Mouse (Mus musculus) embryonic facial prominence, embryonic 12.5 days (tissue): ENCODE results near the gene Ttll7. TPM values are rescaled to one million over a fixed set of nuclear protein-coding genes. Genes with fewer than 3 reads are reported as not detected.

ENCODE experiments used
- ATAC-seq: fragments of 200-750 bp; cut with Nextera tagmentation; 2 replicates; pipeline ENCODE4 v1.8.0; 2017; ENCODE audit not compliant: insufficient number of reproducible peaks, insufficient read depth, low FRiP score, low TSS enrichment
- H3K27ac ChIP-seq: fragments of 300-500 bp; sonication (generic); 2 replicates; pipeline ENCODE4 v1.5.1; 2016; ENCODE audit warnings: mild to moderate bottlenecking
- H3K27me3 ChIP-seq: fragments of 300-500 bp; sonication (generic); 2 replicates; pipeline ENCODE4 v1.6.1; 2016; ENCODE audit warnings: mild to moderate bottlenecking, moderate library complexity
- H3K36me3 ChIP-seq: fragments of 300-500 bp; sonication (generic); 2 replicates; pipeline ENCODE4 v1.6.1; 2016; ENCODE audit warnings: mild to moderate bottlenecking
- H3K4me1 ChIP-seq: fragments of 300-500 bp; sonication (generic); 2 replicates; pipeline ENCODE4 v1.6.1; 2016
- H3K4me2 ChIP-seq: fragments of 300-500 bp; sonication (generic); replicated peaks from 2 replicates; pipeline ENCODE4 v1.6.1; 2016; ENCODE audit warnings: mild to moderate bottlenecking, moderate library complexity
- H3K4me3 ChIP-seq: fragments of 300-500 bp; sonication (generic); 2 replicates; pipeline ENCODE4 v1.5.1; 2016; ENCODE audit warnings: mild to moderate bottlenecking
- H3K9ac ChIP-seq: fragments of 300-500 bp; sonication (generic); 2 replicates; pipeline ENCODE4 v1.6.1; 2016; ENCODE audit warnings: mild to moderate bottlenecking, moderate library complexity
- H3K9me3 ChIP-seq: fragments of 300-500 bp; sonication (generic); 2 replicates; pipeline ENCODE4 v1.6.1; 2016; ENCODE audit warnings: mild to moderate bottlenecking, moderate library complexity
- WGBS: fragments of 180-500 bp; shearing (Covaris S2); methylation state at CpG from one replicate; pipeline ENCODE4 v1.1.7; 2016; 5-methylcytosine and 5-hydroxymethylcytosine counted together
- polyA plus RNA-seq: library from polyadenylated mRNA; unstranded; fragments of >200 nt; fragmentation: Nextera tagmentation; extraction: Ambion mirVana; gene quantifications from 2 replicates; pipeline ENCODE4 v1.2.1, GENCODE M21; 2016

The Ttll7 gene
- polyA plus RNA-seq, 1 experiment from 2014 or later = 5.4 TPM

DNA sequence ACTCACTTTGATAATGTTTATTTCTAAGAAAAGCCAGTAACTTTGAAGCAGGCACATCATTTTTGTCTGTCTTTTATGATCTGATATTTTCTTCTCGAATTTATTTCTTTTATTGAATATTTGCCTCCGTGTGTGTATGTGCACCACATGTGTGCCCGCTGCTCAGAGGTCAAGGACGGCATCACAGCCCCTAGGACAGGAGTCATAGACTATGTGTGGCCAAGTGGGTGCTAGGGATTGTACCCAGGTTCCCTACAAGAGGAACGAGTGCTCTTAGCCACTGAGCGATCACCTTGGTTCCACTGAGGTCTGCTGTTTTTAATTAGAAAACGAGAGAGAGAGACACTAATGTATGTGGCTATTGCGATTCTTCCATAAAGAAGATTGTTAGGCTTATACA is 94.5 kb downstream of the Ttll7 start:
- Histone ChIP-seq H3K27ac (no peak overlapping the region), H3K4me1 (no peaks in the 10 kb centered on the region), H3K4me3 (no peak overlapping the region), H3K4me2 (no peak overlapping the region), H3K27me3 (no peaks in the 10 kb centered on the region), H3K36me3 (no peaks in the 10 kb centered on the region), H3K9ac (no peak overlapping the region), H3K9me3 (no peaks in the 10 kb centered on the region)
- ATAC-seq = no peak
- 77% methylated on average over 8 of the region's 8 CpGs for WGBS

DNA sequence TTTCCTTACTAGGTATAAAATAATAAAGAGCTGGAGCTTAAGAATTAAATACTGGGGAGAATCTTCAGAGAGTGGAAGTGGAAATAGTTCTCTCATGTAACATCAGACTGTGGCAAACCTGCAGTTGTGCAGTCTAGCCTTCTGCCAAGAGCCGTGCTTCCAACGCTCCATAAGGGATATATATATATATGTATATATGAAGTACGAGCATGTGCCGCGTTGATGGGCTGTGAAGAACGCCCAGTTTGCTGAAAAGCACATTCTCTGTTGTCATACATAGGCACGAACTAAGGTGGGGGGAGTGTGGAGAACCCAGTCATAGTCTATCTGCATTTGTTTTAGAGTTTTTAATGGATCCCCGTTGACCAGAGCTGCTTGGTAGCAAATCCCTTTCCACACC is 104.6 kb downstream of the Ttll7 start:
- Histone ChIP-seq H3K27ac (no peak overlapping the region), H3K4me1 (no peaks in the 10 kb centered on the region), H3K4me2 (no peak overlapping the region), H3K9ac (no peak overlapping the region), H3K9me3 (no peaks in the 10 kb centered on the region), H3K36me3 (no peaks in the 10 kb centered on the region), H3K4me3 (no peak overlapping the region), H3K27me3 (no peaks in the 10 kb centered on the region)
- no peak for ATAC-seq
- WGBS = 94% methylated on average over 8 of the region's 8 CpGs

GRCm38 (mm10) chr3:146962838-146963237 is 110.7 kb downstream of the Ttll7 start:
- Histone ChIP-seq H3K36me3 (no peaks in the 10 kb centered on the region), H3K27me3 (no peaks in the 10 kb centered on the region), H3K4me2 (no peak overlapping the region), H3K4me1 (no peaks in the 10 kb centered on the region), H3K27ac (no peak overlapping the region), H3K9ac (no peak overlapping the region), H3K9me3 (no peaks in the 10 kb centered on the region), H3K4me3 (no peak overlapping the region)
- no peak for ATAC-seq

GRCm38 (mm10) chr3:146964384-146964783 is 112.2 kb downstream of the Ttll7 start:
- ATAC-seq = no peak
- Histone ChIP-seq H3K4me3 (no peak overlapping the region), H3K4me2 (no peak overlapping the region), H3K4me1 (no peaks in the 10 kb centered on the region), H3K36me3 (no peaks in the 10 kb centered on the region), H3K9ac (no peak overlapping the region), H3K27me3 (no peaks in the 10 kb centered on the region), H3K9me3 (no peaks in the 10 kb centered on the region), H3K27ac (no peak overlapping the region)
- WGBS = 80% methylated on average over 3 of the region's 3 CpGs

GRCm38 (mm10) chr3:146967242-146967641 is 115.1 kb downstream of the Ttll7 start:
- Histone ChIP-seq H3K27ac (no peak overlapping the region), H3K9ac (no peak overlapping the region), H3K9me3 (no peaks in the 10 kb centered on the region), H3K4me1 (no peaks in the 10 kb centered on the region), H3K4me3 (no peak overlapping the region), H3K36me3 (no peaks in the 10 kb centered on the region), H3K27me3 (no peaks in the 10 kb centered on the region), H3K4me2 (no peak overlapping the region)
- 79% methylated on average over 7 of the region's 7 CpGs for WGBS
- ATAC-seq = no peak

GRCm38 (mm10) chr3:146967834-146968233 is 115.7 kb downstream of the Ttll7 start:
- no peak for ATAC-seq
- 75% methylated on average over 4 of the region's 4 CpGs for WGBS
- no peaks in the 10 kb centered on the region for H3K27me3 ChIP-seq

DNA sequence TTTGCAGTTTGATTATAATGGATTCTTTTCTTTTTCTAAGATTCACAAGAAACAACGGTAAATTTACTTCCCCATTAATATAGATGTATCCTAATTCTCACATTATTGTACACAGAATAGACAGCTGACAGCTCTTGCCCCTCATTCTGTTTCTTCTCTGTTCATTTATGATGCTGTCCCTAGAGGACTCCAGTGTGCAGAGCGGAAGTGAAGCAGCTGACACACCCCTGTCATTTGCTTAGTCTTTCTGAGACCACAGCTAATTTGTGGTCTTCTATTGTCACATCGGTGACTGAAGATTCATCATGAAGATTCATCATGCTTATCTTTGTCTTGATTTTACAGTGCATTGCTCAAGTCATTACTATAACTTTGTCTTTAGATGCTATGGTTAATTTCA is 126.1 kb downstream of the Ttll7 start:
- no peaks in the 10 kb centered on the region for H3K36me3 ChIP-seq
- no peak overlapping the region for H3K27ac ChIP-seq
- H3K9ac ChIP-seq = no peak overlapping the region
- no peaks in the 10 kb centered on the region for H3K27me3 ChIP-seq
- no peak overlapping the region for H3K4me3 ChIP-seq
- no peaks in the 10 kb centered on the region for H3K9me3 ChIP-seq
- no peak for ATAC-seq
- WGBS = 91% methylated on average over 3 of the region's 3 CpGs
- no peak overlapping the region for H3K4me2 ChIP-seq
- H3K4me1 ChIP-seq = no peaks in the 10 kb centered on the region

More at GRCm38 (mm10) chr3:146967834-146968233, 115.7 kb downstream of the Ttll7 start:
- no peak overlapping the region for H3K4me2 ChIP-seq
- no peaks in the 10 kb centered on the region for H3K4me1 ChIP-seq
- no peak overlapping the region for H3K9ac ChIP-seq
- H3K4me3 ChIP-seq = no peak overlapping the region
- no peak overlapping the region for H3K27ac ChIP-seq
- H3K9me3 ChIP-seq = no peaks in the 10 kb centered on the region
- no peaks in the 10 kb centered on the region for H3K36me3 ChIP-seq

- Histone ChIP-seq H3K36me3 (no peaks in the 10 kb centered on the region), H3K9ac (no peak overlapping the region), H3K9me3 (no peaks in the 10 kb centered on the region), H3K4me3 (no peak overlapping the region), H3K4me2 (peak overlapping the region; percentile 24), H3K4me1 (no peaks in the 10 kb centered on the region; the same call in 1 of the 2 replicates), H3K27ac (no peak overlapping the region), H3K27me3 (no peaks in the 10 kb centered on the region)
- WGBS = 38% methylated on average over 26 of the region's 26 CpGs
- no peak; the same call in 1 of the 2 replicates for ATAC-seq
Measured at GRCm38 (mm10) chr3:146993834-146994669, 141.9 kb downstream of the Ttll7 start.

GRCm38 (mm10) chr3:146994670-146995415 is 142.7 kb downstream of the Ttll7 start:
- Histone ChIP-seq H3K36me3 (no peaks in the 10 kb centered on the region), H3K9ac (no peak overlapping the region), H3K4me3 (no peak overlapping the region), H3K27ac (no peak overlapping the region), H3K4me1 (peaks cover 4% of the 10 kb centered on the region; the same call in 1 of the 2 replicates), H3K27me3 (no peaks in the 10 kb centered on the region), H3K4me2 (peak overlapping the region; percentile 24), H3K9me3 (no peaks in the 10 kb centered on the region)
- 50% methylated on average over 15 of the region's 15 CpGs for WGBS
- no peak for ATAC-seq

DNA sequence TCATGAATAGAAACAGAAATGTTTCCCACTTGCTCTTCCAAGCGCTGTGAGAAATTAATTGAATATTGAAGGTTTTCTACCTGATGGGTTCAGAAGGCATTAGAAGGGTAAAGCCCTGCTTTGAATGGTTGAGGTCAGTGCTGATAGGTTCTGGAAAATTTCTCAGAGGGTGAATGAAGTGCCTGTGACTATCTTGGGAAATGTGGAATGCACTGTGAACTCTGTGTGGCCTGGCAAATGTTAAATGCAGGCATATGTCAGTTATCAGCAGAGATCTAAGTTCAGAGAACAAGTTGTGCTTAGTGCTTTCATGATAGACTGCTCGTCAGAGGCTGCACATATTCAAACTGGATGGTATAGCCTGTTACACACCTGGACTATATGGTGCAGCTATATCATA is 147.0 kb downstream of the Ttll7 start:
- H3K27me3 ChIP-seq = no peaks in the 10 kb centered on the region
- peaks cover 4% of the 10 kb centered on the region; the same call in 1 of the 2 replicates for H3K4me1 ChIP-seq
- H3K9ac ChIP-seq = no peak overlapping the region
- H3K4me2 ChIP-seq = no peak overlapping the region
- WGBS = 56% methylated on average over 2 of the region's 2 CpGs
- H3K27ac ChIP-seq = no peak overlapping the region
- H3K36me3 ChIP-seq = no peaks in the 10 kb centered on the region
- no peak overlapping the region for H3K4me3 ChIP-seq
- H3K9me3 ChIP-seq = no peaks in the 10 kb centered on the region
- no peak for ATAC-seq

DNA sequence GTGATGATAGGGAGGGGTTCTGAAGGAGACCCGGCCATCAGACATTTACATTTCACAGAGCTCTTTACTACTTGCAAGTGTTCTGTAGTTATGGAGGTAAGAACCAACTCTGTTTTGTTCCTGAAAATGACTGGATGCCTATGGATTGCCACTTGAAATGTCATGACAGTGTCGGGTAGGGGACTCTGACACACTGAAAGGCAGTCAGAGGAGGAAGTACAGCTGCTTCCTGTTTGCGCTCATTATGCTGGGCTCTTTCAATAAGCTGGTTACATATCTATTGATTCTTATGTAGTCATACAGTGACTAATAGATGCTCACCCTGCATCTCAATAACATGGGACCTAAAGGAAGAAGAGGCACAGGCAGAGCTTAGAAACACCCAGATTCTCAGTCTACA is 148.8 kb downstream of the Ttll7 start:
- Histone ChIP-seq H3K27me3 (no peaks in the 10 kb centered on the region), H3K27ac (no peak overlapping the region), H3K9me3 (no peaks in the 10 kb centered on the region), H3K4me3 (no peak overlapping the region), H3K4me1 (peaks cover 4% of the 10 kb centered on the region; the same call in 1 of the 2 replicates), H3K9ac (no peak overlapping the region), H3K4me2 (no peak overlapping the region), H3K36me3 (no peaks in the 10 kb centered on the region)
- ATAC-seq = no peak
- 71% methylated on average over 3 of the region's 3 CpGs for whole genome bisulfite sequencing

GRCm38 (mm10) chr3:147001557-147001956 is 149.4 kb downstream of the Ttll7 start:
- 78% methylated on average over 3 of the region's 3 CpGs for WGBS
- Histone ChIP-seq H3K4me3 (no peak overlapping the region), H3K27me3 (no peaks in the 10 kb centered on the region), H3K4me1 (peaks cover 4% of the 10 kb centered on the region; the same call in 1 of the 2 replicates), H3K9me3 (no peaks in the 10 kb centered on the region), H3K4me2 (no peak overlapping the region), H3K9ac (no peak overlapping the region), H3K27ac (no peak overlapping the region), H3K36me3 (no peaks in the 10 kb centered on the region)
- no peak for ATAC-seq
